Mouse (Mus musculus) stomach, embryonic 15.5 days (tissue): ENCODE measurements around the gene Cars. TPM values are rescaled to one million over a fixed set of nuclear protein-coding genes. Genes with fewer than 3 reads are reported as not detected.

Experiments used
- microRNA-seq: library from miRNA; unstranded; fragments of <30 nt; microRNA quantifications from one replicate; pipeline ENCODE4, GENCODE M21; 2016
- polyA plus RNA-seq: library from polyadenylated mRNA; unstranded; fragments of >200 nt; fragmentation: Nextera tagmentation; extraction: Ambion mirVana; gene quantifications from 2 replicates; pipeline ENCODE4 v1.2.1, GENCODE M21; 2015

The Cars gene
- polyA plus RNA-seq, 1 experiment from 2014 or later = 73.2 TPM

Small RNAs within 50 kb of the gene (microRNA-seq; reads per million reads assigned to microRNA genes)
- gene Mir7064 = 1.2 reads per million

Other genes starting within 250 kb of the Cars start
- 768 and 804 TPM in 2 replicates for gene Cdkn1c, start 139.0 kb downstream of the Cars start, polyA plus RNA-seq
- gene Slc22a18, start 126.4 kb downstream of the Cars start, polyA plus RNA-seq = 9.2 and 11.7 TPM in 2 replicates
- 11.5 and 13.7 TPM in 2 replicates for gene Phlda2, start 96.9 kb downstream of the Cars start, polyA plus RNA-seq
- gene Nap1l4, start 51.0 kb downstream of the Cars start, polyA plus RNA-seq = 185 and 205 TPM in 2 replicates
- 0.32 and 0.48 TPM in 2 replicates for gene Tnfrsf26, start 28.6 kb upstream of the Cars start, polyA plus RNA-seq
- 5.7 and 6.8 TPM in 2 replicates for gene Tnfrsf22, start 49.6 kb upstream of the Cars start, polyA plus RNA-seq
- 1.9 and 3.4 TPM in 2 replicates for gene Tnfrsf23, start 85.8 kb upstream of the Cars start, polyA plus RNA-seq
- gene Osbpl5, start 156.9 kb upstream of the Cars start, polyA plus RNA-seq = 34.4 and 36.5 TPM in 2 replicates
- gene Mrgprg, start 166.9 kb upstream of the Cars start, polyA plus RNA-seq = not detected in 2 replicates
- 0.90 and 1.6 TPM in 2 replicates for gene Mrgpre, start 184.4 kb upstream of the Cars start, polyA plus RNA-seq
- 9.8 and 12.3 TPM in 2 replicates for gene Nadsyn1, start 222.8 kb upstream of the Cars start, polyA plus RNA-seq
- 49.9 and 51.1 TPM in 2 replicates for gene Dhcr7, start 223.1 kb upstream of the Cars start, polyA plus RNA-seq